Mouse (Mus musculus) G1E (cell line): ENCODE data around the gene Slc5a6.

ENCODE experiments used
- CTCF ChIP-seq: IDR thresholded peaks from 2 replicates; pipeline ENCODE4 v1.5.1; 2012; ENCODE audit warnings: low read depth, low read length, inconsistent platforms, mixed read lengths
- GATA1 ChIP-seq: IDR thresholded peaks from 2 replicates; pipeline ENCODE4 v1.6.1; 2012; ENCODE audit warnings: borderline replicate concordance, low read length, inconsistent platforms, mixed read lengths
- POLR2AphosphoS5 ChIP-seq: IDR thresholded peaks from 2 replicates; pipeline ENCODE4 v1.6.1; 2012; ENCODE audit warnings: low read depth, low read length, inconsistent platforms; ENCODE audit not compliant: insufficient replicate concordance
- TAL1 ChIP-seq: conservative IDR thresholded peaks from 2 replicates; pipeline ENCODE4 v1.6.1; 2012; ENCODE audit warnings: low read depth, low read length, inconsistent platforms, mixed read lengths

DNA sequence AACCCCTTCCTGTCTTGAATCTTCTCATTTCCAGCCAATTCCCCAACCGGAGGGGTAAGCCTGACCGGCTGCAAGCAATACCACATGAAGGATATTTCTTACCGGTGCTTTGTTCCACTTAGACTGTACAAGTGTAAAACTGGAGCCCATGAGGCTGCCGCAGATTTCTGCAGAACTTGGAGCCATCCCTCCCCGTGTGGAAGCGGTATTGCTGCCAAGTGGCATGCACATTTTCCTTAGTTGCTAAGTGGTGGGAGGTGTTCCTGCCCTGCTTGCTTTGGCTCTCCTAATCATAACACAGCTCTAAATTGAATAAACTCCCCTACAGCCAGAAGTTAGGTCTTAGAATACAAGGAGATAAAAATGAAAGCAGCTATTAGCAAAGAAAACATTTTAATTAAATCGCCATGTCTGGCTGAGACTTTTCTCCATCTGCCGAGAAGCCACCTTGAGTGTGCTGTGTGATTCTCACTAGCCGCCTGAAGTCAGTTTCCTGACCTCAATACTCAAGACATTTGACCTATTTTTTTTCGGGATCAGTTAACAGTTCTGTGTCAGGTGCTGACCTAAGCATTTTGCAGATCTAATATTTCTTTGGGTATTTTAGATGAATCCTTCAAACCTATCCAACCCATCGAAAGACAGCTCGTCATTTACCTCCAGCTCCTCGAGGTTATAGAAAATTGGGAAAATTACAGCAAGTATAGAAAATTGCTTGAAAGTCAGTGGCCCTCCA, 31.5 kb upstream of the Slc5a6 start:
- TF ChIP-seq TAL1: no peak
- no peak for TF ChIP-seq CTCF
- TF ChIP-seq GATA1: no peak
- no peak for TF ChIP-seq POLR2AphosphoS5
